Mouse (Mus musculus) c-Kit-negative CD71-positive TER-119-positive erythroid progenitor cells, embryonic 14.5 days (primary cell): ENCODE measurements around the gene Tmco3.

Source experiments
- DNase-seq: peaks from one replicate; pipeline ENCODE4 v3.0.0-alpha.2; 2013; ENCODE audit warnings: low read depth, low spot score

Tmco3 gene

GRCm38 (mm10) chr8:13287692-13288623, at the start of gene Tmco3, which contains the start of gene Dcun1d2:
Gene Tmco3 (plus strand): TSS chr8:13288190.
Gene Dcun1d2 (minus strand): TSS chr8:13288131.
- DNase-seq: peak; percentile 94

- no peak for DNase-seq
These were observed 47.9 kb upstream of the Tmco3 start for GRCm38 (mm10) chr8:13240055-13240454.

GRCm38 (mm10) chr8:13240691-13241090, 47.3 kb upstream of the Tmco3 start:
- no peak for DNase-seq

GRCm38 (mm10) chr8:13242985-13243870, 44.8 kb upstream of the Tmco3 start:
- no peak for DNase-seq

GRCm38 (mm10) chr8:13244343-13244880, 43.6 kb upstream of the Tmco3 start:
- no peak for DNase-seq

GRCm38 (mm10) chr8:13252837-13253236, 35.2 kb upstream of the Tmco3 start:
- DNase-seq: no peak

- no peak for DNase-seq
These were observed 34.6 kb upstream of the Tmco3 start for GRCm38 (mm10) chr8:13253413-13253812.

- peak; percentile 37 for DNase-seq
These were observed 34.0 kb upstream of the Tmco3 start, which contains the start of gene Adprhl1 for GRCm38 (mm10) chr8:13254019-13254418. Gene Adprhl1 (minus strand): TSS chr8:13254162.

GRCm38 (mm10) chr8:13263376-13263775, 24.6 kb upstream of the Tmco3 start:
- DNase-seq: no peak

GRCm38 (mm10) chr8:13267566-13267965, 20.4 kb upstream of the Tmco3 start:
- no peak for DNase-seq

- DNase-seq: no peak
These were observed 15.2 kb upstream of the Tmco3 start for GRCm38 (mm10) chr8:13272834-13273233.

- DNase-seq: no peak
These were observed 11.0 kb upstream of the Tmco3 start for GRCm38 (mm10) chr8:13276941-13277447.

GRCm38 (mm10) chr8:13283200-13283599, 4.8 kb upstream of the Tmco3 start:
- no peak for DNase-seq

GRCm38 (mm10) chr8:13287304-13287691, 692 bp upstream of the Tmco3 start:
- DNase-seq: peak; percentile 81

GRCm38 (mm10) chr8:13288646-13289045, 656 bp downstream of the Tmco3 start:
- DNase-seq: no peak

GRCm38 (mm10) chr8:13292364-13292763, 4.4 kb downstream of the Tmco3 start:
- peak; percentile 65 for DNase-seq

- no peak for DNase-seq
These were observed 5.9 kb downstream of the Tmco3 start for GRCm38 (mm10) chr8:13293677-13294470.

GRCm38 (mm10) chr8:13299571-13299970, 11.6 kb downstream of the Tmco3 start:
- DNase-seq: no peak

- DNase-seq: no peak
These were observed 13.0 kb downstream of the Tmco3 start for GRCm38 (mm10) chr8:13301036-13301435.

- no peak for DNase-seq
These were observed 17.5 kb downstream of the Tmco3 start for GRCm38 (mm10) chr8:13305459-13305858.

GRCm38 (mm10) chr8:13305884-13306283, 17.9 kb downstream of the Tmco3 start:
- DNase-seq: no peak
